Mouse (Mus musculus) ZHBTc4 (cell line): ENCODE measurements around the gene Adipor1.

Experiments
- DNase-seq: peaks from one replicate; pipeline ENCODE4 v3.0.0-alpha.2; 2011; ENCODE audit warnings: low read depth, low spot score

The Adipor1 gene

GRCm38 (mm10) chr1:134415168-134415831 is at the start of gene Adipor1:
TSS of gene Adipor1 (plus strand) at chr1:134415378.
- peak; percentile 99 for DNase-seq

DNA sequence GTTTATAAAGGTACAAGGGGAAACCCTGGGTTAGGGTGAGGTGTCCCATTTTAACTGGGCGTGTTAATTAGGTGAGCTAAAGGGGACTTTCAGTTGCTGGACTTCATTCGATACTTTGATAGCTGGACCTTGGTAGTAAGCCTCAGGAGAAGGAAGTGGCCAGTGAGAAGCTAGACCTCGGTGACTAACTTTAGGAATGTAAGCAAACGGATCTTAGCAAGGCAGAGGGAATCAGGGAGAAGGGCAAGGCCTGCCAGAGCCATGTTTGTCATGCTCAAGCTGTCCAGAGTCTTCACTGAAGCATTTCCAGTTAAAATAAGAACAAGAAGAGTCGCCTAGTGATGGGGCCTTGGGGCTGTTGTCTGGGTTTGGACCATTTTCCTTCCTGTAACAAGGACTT is 49.7 kb upstream of the Adipor1 start:
- no peak for DNase-seq

- DNase-seq: peak; percentile 74
Observed at GRCm38 (mm10) chr1:134368777-134369337, 46.3 kb upstream of the Adipor1 start.

DNA sequence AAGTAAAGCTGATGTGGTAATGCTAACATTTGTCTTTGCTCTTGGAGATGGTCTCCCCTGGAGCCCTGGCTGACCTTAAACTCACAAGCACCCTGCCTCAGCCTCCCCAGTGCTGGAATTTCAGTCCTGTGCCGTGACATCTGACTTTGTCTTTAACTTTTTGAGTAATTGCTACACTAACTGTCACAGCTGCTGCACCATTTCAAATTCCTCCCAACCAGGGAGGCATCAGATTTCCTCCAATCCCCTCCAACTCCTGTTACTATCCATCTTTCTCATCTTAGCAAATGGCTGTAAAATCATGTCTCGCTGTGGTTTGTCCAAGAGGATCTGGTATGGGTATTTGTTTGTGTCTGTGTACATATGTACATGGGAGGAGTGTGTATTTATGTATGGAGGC is 41.1 kb upstream of the Adipor1 start:
- DNase-seq: no peak

DNA sequence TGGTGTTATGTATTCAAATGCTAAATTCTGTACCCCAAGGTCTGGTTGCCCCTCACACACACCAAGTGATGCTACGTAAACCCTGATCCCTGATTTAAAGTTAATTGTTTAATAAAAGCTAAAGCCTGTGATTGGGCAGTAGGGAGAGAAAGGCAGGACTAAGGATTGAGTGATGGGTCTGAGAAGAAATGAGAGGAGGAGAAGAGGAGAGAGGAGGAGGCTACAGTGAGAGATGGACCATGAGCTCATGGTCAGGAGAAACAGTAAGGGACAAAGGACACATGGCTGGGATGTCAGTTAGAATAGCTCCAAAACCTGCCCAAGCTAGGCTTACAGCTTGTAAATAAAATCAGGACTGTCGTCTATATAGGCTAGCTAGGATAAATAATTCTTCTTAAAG is 34.1 kb upstream of the Adipor1 start:
- no peak for DNase-seq

- peak; percentile 85 for DNase-seq
Observed at GRCm38 (mm10) chr1:134381795-134382625, 33.2 kb upstream of the Adipor1 start.

- peak; percentile 91 for DNase-seq
Observed at GRCm38 (mm10) chr1:134384581-134384980, 30.6 kb upstream of the Adipor1 start.

DNA sequence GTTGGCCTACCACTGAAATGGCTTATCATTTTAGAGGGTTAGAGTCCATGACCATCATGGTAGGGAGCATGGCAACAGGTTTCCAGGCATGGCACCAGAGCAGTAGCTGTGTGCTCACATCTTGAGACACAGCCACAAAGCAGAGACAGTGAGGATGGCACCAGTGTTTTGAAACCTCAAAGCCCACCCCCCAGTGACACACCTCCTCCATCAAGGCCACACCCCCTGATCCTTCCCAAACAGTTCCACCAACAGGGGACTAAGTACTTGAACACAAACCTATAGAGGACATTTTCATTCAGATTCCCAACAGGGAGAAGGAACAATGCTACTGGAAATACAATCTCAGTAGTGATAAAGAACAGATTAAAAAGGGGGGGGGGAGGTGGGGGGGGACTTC is 30.0 kb upstream of the Adipor1 start:
- peak; percentile 70 for DNase-seq

DNA sequence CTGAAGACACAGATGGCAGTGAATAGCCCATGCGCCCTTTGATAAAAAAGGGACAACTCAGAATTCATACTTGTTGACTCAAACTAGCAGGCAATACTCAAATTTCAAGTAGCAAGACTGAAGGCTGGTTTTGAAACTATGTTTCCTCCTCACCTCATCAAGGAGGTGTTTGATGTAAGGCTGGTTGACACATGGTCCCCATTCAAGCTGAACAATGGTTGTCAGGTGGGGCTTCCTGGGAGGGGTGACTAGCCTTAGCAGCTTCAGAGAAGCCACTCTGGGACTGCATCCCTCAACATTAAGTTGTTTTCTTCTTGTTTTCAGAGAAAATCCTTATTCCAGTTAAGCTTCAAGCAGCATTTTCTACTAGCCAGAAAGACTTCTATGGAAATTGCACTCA is 29.5 kb upstream of the Adipor1 start, which contains the start of gene 4933406M09Rik:
4933406M09Rik (plus strand) TSS at position 275 of the 400 bp plus-strand sequence.
- DNase-seq: no peak

GRCm38 (mm10) chr1:134393827-134394226 is 21.4 kb upstream of the Adipor1 start:
- no peak for DNase-seq

DNA sequence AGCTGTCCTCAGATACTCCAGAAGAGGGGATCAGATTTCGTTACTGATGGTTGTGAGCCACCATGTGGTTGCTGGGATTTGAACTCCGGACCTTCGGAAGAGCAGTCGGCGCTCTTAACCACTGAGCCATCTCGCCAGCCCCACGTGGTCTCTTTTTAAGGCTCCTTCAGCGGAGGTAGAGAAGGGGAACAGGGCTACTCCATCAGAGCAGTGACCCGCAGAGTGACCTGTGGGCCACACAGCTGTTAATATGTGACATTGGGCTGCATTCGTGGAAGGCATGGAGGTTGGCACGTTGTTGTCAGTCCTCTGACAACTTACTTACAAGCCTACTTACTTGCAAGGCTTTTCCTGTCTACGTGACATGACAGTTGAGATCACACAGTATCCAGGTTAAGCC is 17.0 kb upstream of the Adipor1 start:
- DNase-seq: no peak

GRCm38 (mm10) chr1:134399735-134400134 is 15.4 kb upstream of the Adipor1 start:
- DNase-seq: peak; percentile 90

DNA sequence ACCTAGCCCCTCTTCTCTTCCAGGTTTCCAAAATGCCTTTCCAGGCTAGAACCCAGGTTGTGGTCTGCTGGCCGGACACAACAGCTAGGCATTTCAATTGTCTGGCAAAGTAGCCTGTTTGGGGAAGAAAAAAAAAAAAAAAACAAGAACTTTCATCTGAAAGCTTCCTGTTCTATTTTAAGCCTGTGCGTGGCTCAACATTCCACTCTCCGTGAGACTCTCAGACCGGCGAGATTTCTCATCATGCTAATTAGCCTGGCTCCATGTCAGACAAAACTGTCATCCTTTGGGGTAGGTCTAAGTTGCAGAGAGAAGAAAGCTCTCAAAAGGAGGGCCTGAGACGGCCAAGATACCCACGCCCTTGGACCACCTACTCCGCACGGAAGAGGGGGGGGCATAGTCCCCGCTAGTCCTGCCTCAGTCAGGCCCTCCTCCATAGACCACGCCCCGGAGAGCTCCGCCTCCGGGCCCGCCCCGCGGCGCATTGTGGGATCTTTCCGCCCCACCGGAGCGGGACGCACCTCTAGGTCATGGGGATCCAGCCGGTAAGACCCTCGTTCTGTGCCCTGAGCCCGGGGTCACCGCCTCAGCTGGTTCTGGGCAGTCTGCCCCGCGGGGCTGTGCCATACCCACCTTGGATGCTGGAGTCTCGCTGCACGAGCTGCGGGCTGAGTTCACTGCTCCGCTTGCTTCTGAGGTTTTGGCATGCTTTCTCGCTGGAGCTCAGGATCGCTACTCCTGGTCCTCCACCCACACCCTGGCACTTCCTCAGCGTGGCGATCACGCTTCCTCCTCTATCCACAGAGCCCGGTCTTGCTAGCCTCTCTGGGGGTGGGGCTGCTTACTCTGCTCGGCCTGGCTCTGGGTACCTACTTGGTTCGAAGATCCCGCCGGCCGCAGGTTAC is 9.4 kb upstream of the Adipor1 start, which contains the start of gene Cyb5r1:
Cyb5r1 (plus strand) TSS at position 51 of the 905 bp plus-strand sequence.
- peak; percentile 96 for DNase-seq

DNA sequence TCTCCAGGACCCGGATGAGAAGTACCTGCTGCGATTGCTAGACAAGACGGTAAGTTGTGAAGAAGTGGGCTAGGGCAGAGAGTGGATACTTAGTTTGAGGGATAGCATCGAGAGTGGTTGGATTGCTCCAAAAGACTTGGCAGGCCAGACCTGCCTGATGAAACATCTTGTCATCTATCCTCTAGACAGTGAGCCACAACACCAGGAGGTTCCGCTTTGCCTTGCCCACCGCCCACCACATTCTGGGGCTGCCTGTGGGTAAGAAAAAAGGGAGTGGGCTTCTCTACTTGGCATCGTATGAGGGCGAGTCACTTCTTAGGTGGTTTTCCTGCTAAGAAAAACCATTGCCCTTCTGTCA is 8.8 kb upstream of the Adipor1 start:
- no peak for DNase-seq

DNA sequence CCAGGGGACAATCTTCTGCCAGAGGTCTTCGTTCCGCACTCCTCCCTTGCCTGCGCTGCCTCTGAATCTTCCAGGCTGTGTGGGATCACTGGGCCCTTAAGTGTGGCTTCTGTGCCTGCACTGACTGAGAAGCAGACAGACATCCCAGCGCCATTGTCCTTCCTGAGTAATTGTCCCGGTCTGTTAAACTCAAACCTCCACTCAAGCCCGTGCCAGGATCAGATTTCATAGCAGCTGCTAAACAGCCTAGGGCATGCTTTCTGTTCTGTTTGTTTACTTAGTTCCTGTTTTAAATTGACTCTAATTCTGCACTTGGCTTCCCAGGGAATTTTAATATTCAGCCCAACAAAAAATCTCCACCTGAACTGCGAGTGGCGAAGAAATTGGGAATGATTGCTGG is 7.1 kb upstream of the Adipor1 start:
- DNase-seq: no peak

DNA sequence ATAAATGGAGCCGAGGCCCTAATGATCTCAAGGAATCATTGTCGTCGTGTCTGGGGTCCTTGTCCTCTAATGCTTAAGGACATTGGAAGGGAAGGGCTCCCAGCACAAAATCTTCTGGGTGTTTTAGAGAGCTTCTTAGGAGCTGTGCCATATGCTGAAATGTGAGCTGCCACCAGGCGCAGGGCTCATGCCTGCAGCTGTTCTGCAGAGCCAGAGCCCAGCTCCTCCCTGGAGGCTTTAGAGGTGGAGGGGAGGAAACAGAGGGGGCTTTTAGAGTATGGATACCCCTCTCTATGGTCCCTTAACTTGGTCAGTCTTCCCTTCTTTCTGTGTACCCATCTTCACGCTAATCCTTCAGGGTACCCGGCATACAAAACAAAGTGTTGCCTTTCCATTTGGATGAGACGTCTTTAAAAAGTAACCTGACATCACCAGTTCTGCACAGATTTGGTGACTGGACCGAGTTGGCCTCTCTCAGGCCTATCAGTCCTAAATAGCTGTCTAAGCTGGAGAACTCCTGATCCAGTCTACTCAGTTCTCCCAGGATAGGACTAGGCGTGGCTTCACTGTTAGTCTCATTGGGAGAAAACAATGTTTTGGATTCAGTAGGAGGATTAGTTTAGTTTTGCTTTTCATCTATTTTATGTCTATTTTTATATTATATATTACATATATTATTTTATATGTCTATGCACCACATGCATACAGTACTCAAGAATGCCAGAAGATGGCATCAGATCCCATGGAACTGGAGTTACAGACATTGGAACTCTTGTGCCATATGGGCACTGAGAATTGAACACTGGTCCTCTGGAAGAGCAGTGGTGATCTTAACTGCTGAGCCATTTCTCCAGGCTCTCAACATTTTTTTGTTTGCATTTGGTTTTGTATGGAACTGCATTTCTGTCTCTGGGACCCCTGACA is 3.2 kb upstream of the Adipor1 start:
- no peak for DNase-seq

DNA sequence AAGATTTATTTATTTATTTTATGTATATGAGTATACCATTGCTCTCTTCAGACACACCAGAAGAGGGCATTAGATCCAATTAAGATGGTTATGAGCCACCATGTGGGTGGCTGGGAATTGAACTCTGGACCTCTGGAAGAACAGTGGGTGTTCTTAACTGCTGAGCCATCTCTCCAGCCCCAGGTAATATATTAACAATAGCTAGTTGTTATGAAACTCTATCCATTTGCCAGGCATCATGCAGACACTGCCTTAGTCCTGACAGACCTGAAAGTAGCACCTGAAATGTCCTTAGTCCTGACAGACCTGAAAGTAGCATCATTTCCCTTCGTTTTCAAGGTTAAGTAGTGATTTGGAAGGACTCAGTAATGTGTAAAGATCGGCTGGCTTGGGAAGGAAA is 1.1 kb upstream of the Adipor1 start:
- no peak for DNase-seq

- no peak for DNase-seq
Observed at GRCm38 (mm10) chr1:134414501-134415167, 544 bp upstream of the Adipor1 start.

GRCm38 (mm10) chr1:134418414-134418975 is 3.3 kb downstream of the Adipor1 start:
- no peak for DNase-seq

DNA sequence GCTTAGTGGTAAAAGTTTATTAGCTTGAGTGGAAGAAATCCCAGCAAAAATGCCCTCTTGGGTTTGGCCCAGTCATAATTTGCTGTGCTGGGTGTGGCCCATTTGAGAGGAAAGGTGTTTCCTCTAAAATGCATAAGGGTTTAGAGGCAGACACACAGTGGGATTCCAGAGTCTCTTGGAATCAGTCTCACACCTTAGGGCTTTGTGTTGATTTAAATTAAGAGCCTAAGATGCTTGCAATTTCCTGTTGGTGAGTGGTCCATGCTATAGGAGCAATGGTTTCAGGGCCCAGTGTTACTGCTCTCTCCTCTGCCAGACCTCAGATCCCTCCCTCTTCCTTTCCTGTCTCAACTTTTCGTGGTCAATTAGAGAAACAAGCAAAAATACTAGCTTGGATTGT is 4.0 kb downstream of the Adipor1 start:
- DNase-seq: peak; percentile 42
